Mouse (Mus musculus) stomach, adult 2 months (tissue): ENCODE data around the gene Slc4a5. TPM values are rescaled to one million over a fixed set of nuclear protein-coding genes. Genes with fewer than 3 reads are reported as not detected.

Experiments used
- polyA plus RNA-seq: library from polyadenylated mRNA; depleted of rRNA; stranded (reverse); fragments of >200 nt; gene quantifications from 2 replicates; pipeline ENCODE4 v1.2.3, GENCODE M21; 2012; rRNA removed

The Slc4a5 gene
- polyA plus RNA-seq, result 0.05 and 0.16 TPM in 2 replicates

DNA sequence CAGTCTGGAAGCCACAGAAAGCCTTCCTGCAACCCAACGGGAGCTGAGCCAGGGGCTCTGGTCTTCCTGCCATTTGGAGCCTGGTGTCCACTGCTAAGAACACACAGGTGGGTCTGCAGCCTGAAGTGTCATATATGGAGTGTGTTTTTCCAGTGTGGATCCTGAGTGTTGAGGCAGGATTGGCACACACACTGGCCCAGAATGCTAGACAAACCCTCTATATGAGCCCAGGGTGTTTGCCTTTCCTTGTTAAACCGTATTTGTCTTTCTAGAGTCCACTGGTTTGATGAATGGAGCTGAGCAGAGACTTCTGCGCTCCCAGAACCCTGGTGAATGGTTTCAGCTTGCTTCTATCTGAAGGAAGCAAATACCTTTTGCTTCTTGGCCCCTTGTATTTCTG is at the start of gene Slc4a5:
Gene Slc4a5, plus strand, starts transcription at position 15 of the 400 bp plus-strand sequence.

GRCm38 (mm10) chr6:83325525-83326393 is 106.1 kb downstream of the Slc4a5 start, which contains the start of the genes Mthfd2 and Mob1a:
TSS of gene Mthfd2 (minus strand) at chr6:83325908.
TSS of gene Mob1a (plus strand) at chr6:83326016.

GRCm38 (mm10) chr6:83348873-83349272 is 129.2 kb downstream of the Slc4a5 start, which contains the start of gene Bola3:
TSS of gene Bola3 (plus strand) at chr6:83349147.

Other genes with a start within 250 kb of the Slc4a5 start
- 4.3 and 6.4 TPM in 2 replicates for gene Dok1, start 186.4 kb upstream of the Slc4a5 start, polyA plus RNA-seq
- 2.0 and 2.8 TPM in 2 replicates for gene Loxl3, start 185.7 kb upstream of the Slc4a5 start, polyA plus RNA-seq
- 333 and 519 TPM in 2 replicates for gene Aup1, start 165.3 kb upstream of the Slc4a5 start, polyA plus RNA-seq
- 19.2 and 22.7 TPM in 2 replicates for gene Htra2, start 164.6 kb upstream of the Slc4a5 start, polyA plus RNA-seq
- gene Dqx1, start 162.0 kb upstream of the Slc4a5 start, polyA plus RNA-seq, result 3.3 and 4.4 TPM in 2 replicates
- gene Tlx2, start 149.5 kb upstream of the Slc4a5 start, polyA plus RNA-seq, result 1.2 and 3.8 TPM in 2 replicates
- gene Pcgf1, start 142.0 kb upstream of the Slc4a5 start, polyA plus RNA-seq, result 3.2 and 3.8 TPM in 2 replicates
- 0.76 and 0.81 TPM in 2 replicates for gene Lbx2, start 133.5 kb upstream of the Slc4a5 start, polyA plus RNA-seq
- gene Ccdc142, start 118.2 kb upstream of the Slc4a5 start, polyA plus RNA-seq, result 3.4 and 4.7 TPM in 2 replicates
- gene Gm42688, start 118.2 kb upstream of the Slc4a5 start, polyA plus RNA-seq, result 0.93 and 1.6 TPM in 2 replicates
- 25.7 and 38.3 TPM in 2 replicates for gene Mrpl53, start 110.8 kb upstream of the Slc4a5 start, polyA plus RNA-seq
- 31.9 and 39.2 TPM in 2 replicates for gene Mogs, start 104.3 kb upstream of the Slc4a5 start, polyA plus RNA-seq
- gene Wbp1, start 98.3 kb upstream of the Slc4a5 start, polyA plus RNA-seq, result 137 and 148 TPM in 2 replicates
- gene Ino80b, start 94.4 kb upstream of the Slc4a5 start, polyA plus RNA-seq, result 29.6 and 60.8 TPM in 2 replicates
- 36.3 and 47.6 TPM in 2 replicates for gene Rtkn, start 84.4 kb upstream of the Slc4a5 start, polyA plus RNA-seq
- gene Wdr54, start 63.4 kb upstream of the Slc4a5 start, polyA plus RNA-seq, result 1.8 and 1.9 TPM in 2 replicates
- 0.15 and 0.48 TPM in 2 replicates for gene 1700003E16Rik, start 63.4 kb upstream of the Slc4a5 start, polyA plus RNA-seq
- 76.7 and 83.1 TPM in 2 replicates for gene Dctn1, start 53.9 kb upstream of the Slc4a5 start, polyA plus RNA-seq
- 2.7 and 3.3 TPM in 2 replicates for gene Mthfd2, start 106.1 kb downstream of the Slc4a5 start, polyA plus RNA-seq
- gene Mob1a, start 106.2 kb downstream of the Slc4a5 start, polyA plus RNA-seq, result 7.2 and 24.2 TPM in 2 replicates
- 6.1 and 80.9 TPM in 2 replicates for gene Bola3, start 129.3 kb downstream of the Slc4a5 start, polyA plus RNA-seq
- 3.3 and 5.1 TPM in 2 replicates for gene Tet3, start 239.3 kb downstream of the Slc4a5 start, polyA plus RNA-seq